8 mouse cellular contexts compared by ENCODE assay signal in the genomic region with DNA sequence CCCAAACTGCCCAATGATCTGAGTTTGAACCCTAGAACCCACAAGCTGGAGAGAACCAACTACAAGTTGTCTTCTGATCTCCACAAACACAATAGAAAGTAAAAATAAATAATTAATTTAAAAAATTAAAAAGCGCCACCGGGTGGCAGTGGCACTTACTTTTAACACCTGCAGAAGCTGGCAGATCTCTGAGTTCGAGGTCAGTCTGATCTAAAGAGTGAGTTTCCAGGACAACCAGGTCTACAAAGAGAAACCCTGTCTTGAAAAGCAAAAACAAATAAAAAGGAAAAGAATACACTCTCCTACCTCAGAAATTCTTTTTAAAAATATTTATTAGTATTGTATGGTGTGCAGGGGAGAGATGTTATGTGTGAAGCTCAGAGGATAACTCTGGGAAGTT. TPM values are rescaled to one million over a fixed set of nuclear protein-coding genes. Genes with fewer than 3 reads are reported as not detected.
DNase-seq lines count a peak whose midpoint lies in the region; ATAC-seq and TF ChIP-seq lines count a peak whose summit lies in the region.

No protein-coding gene starts in this region.

- H3K9ac ChIP-seq in intestine, embryonic 16.5 days (ENCODE audit: low read depth, low read length): peak overlapping the region; percentile 85

- H3K4me3 ChIP-seq in spleen, adult 2 months (ENCODE audit: extremely low read depth, insufficient read depth, insufficient read length): peak overlapping the region; percentile 63
- peak overlapping the region; percentile 69 for H3K4me3 ChIP-seq in intestine, embryonic 16.5 days (ENCODE audit: low read length)

- no peaks in the 10 kb centered on the region for H3K36me3 ChIP-seq in spleen, adult 2 months (ENCODE audit: control insufficient read depth, insufficient read depth, low read length)
- H3K36me3 ChIP-seq in intestine, embryonic 16.5 days (ENCODE audit: control insufficient read depth, insufficient read depth, low read length): no peaks in the 10 kb centered on the region

- H3K27ac ChIP-seq in spleen, adult 2 months (ENCODE audit: insufficient read depth, low read length): peak overlapping the region; percentile 99
- H3K27ac ChIP-seq in intestine, embryonic 16.5 days (ENCODE audit: low read length): peak overlapping the region; percentile 100

- no peaks in the 10 kb centered on the region for H3K9me3 ChIP-seq in intestine, embryonic 16.5 days (ENCODE audit: control insufficient read depth, low read length)

- H3K4me1 ChIP-seq in spleen, adult 2 months (ENCODE audit: control insufficient read depth, insufficient read depth, insufficient read length): peaks cover 27% of the 10 kb centered on the region; the same call in 1 of the 2 replicates
- peaks cover 47% of the 10 kb centered on the region for H3K4me1 ChIP-seq in intestine, embryonic 16.5 days (ENCODE audit: control insufficient read depth, insufficient read depth, low read length)

- H3K27me3 ChIP-seq in spleen, adult 2 months (ENCODE audit: control insufficient read depth, insufficient read depth, low read length): no peaks in the 10 kb centered on the region
- H3K27me3 ChIP-seq in intestine, embryonic 16.5 days (replicated peaks; ENCODE audit: control insufficient read depth, insufficient read depth, low read length): no peaks in the 10 kb centered on the region

- H3K4me2 ChIP-seq in intestine, embryonic 16.5 days (ENCODE audit: low read depth, low read length): peak overlapping the region; percentile 97

- no peak for ATAC-seq in CD4-positive, CD25-positive, alpha-beta regulatory T cell, adult 4 months
- ATAC-seq in intestine, embryonic 16.5 days: no peak
- ATAC-seq in granulocyte monocyte progenitor cell, adult 5-6 weeks (replicated peaks; ENCODE audit: poor library complexity, severe bottlenecking): no peak

- 3% methylated on average over 3 of the region's 3 CpGs for WGBS in spleen, adult 2 months
- 15% methylated on average over 3 of the region's 3 CpGs for WGBS in intestine, embryonic 16.5 days

- DNase-seq in CD4-positive, CD25-positive, alpha-beta regulatory T cell, adult 2 months (ENCODE audit: low read depth, low spot score): peak; percentile 78
- DNase-seq in spleen, adult 2 months (ENCODE audit: low read depth in 1 of 2, low spot score in 2 of 2): peak in 1 of 2 experiments; percentile 72
- no peak for DNase-seq in spleen, adult 12 weeks (ENCODE audit: low spot score)
- peak; percentile 82 for DNase-seq in naive thymus-derived CD4-positive, alpha-beta T cell, adult 2 months (ENCODE audit: low read depth)
- no peak for DNase-seq in adrenal gland, postnatal 10 days

- TF ChIP-seq POLR2A in spleen, adult 2 months (IDR thresholded peaks at IDR 0.05; ENCODE audit: low read depth, low read length): no peak

- 0 out of 2 replicates have a peak, but pooled peaks have one; percentile 10 for TF ChIP-seq CTCF in spleen, adult 2 months (IDR thresholded peaks at IDR 0.05; ENCODE audit: extremely low read depth, insufficient read depth, insufficient read length, insufficient replicate concordance)

RNA-seq across cellular contexts. Expression of a gene that starts 4.4 kb away (rescaled TPM):
- polyA plus RNA-seq in CD4-positive, CD25-positive, alpha-beta regulatory T cell, adult 4 months (2017; shearing (Covaris generic)): 10 to 100 TPM; 30.9 to 36.1 TPM
- 119 and 142 TPM in 2 replicates for polyA plus RNA-seq in spleen, adult 2 months (2012; rRNA removed)
- 13.7 and 23.2 TPM in 2 replicates for polyA plus RNA-seq in intestine, embryonic 16.5 days (2015; fragmentation: Nextera tagmentation; extraction: Ambion mirVana)
- 119 and 132 TPM in 2 replicates for total RNA-seq in granulocyte monocyte progenitor cell, adult 5-6 weeks (2014; fragmentation: Nextera tagmentation)
- 42.4 and 52.4 TPM in 2 replicates for total RNA-seq in granulocyte monocyte progenitor cell, adult 5-6 weeks (2017)
- 10 to 100 TPM; 85.7 to 86.6 TPM for total RNA-seq in adrenal gland, postnatal 10 days (2021)

RNA-seq across cellular contexts. Expression of a gene that starts 56.0 kb away (rescaled TPM):
- polyA plus RNA-seq in CD4-positive, CD25-positive, alpha-beta regulatory T cell, adult 4 months (2017; shearing (Covaris generic)): 1 to 10 TPM in 1 of 2 experiments, under 1 TPM in 1; 0.75 to 1.5 TPM
- polyA plus RNA-seq in spleen, adult 2 months (2012; rRNA removed): 4.3 and 5.0 TPM in 2 replicates
- 14.3 and 14.5 TPM in 2 replicates for polyA plus RNA-seq in intestine, embryonic 16.5 days (2015; fragmentation: Nextera tagmentation; extraction: Ambion mirVana)
- 5.9 and 9.9 TPM in 2 replicates for total RNA-seq in granulocyte monocyte progenitor cell, adult 5-6 weeks (2014; fragmentation: Nextera tagmentation)
- total RNA-seq in granulocyte monocyte progenitor cell, adult 5-6 weeks (2017): 19.5 and 19.9 TPM in 2 replicates
- 10 to 100 TPM in 1 of 2 experiments, 1 to 10 TPM in 1; 6.9 to 11.5 TPM for total RNA-seq in adrenal gland, postnatal 10 days (2021)

RNA-seq across cellular contexts. Expression of a gene that starts 59.7 kb away (rescaled TPM):
- polyA plus RNA-seq in CD4-positive, CD25-positive, alpha-beta regulatory T cell, adult 4 months (2017; shearing (Covaris generic)): not detected
- polyA plus RNA-seq in spleen, adult 2 months (2012; rRNA removed): not detected in 2 replicates
- polyA plus RNA-seq in intestine, embryonic 16.5 days (2015; fragmentation: Nextera tagmentation; extraction: Ambion mirVana): not detected in 2 replicates
- total RNA-seq in granulocyte monocyte progenitor cell, adult 5-6 weeks (2014; fragmentation: Nextera tagmentation): not detected in 2 replicates
- not detected in 2 replicates for total RNA-seq in granulocyte monocyte progenitor cell, adult 5-6 weeks (2017)
- not detected for total RNA-seq in adrenal gland, postnatal 10 days (2021)

Comparison
In these comparisons a context has a peak if more than half of its experiments do, and no peak if none do; other contexts are left out.
1. DNase-seq: peak in CD4-positive, CD25-positive, alpha-beta regulatory T cell, adult 2 months (single experiment) and naive thymus-derived CD4-positive, alpha-beta T cell, adult 2 months (single experiment); none in spleen, adult 12 weeks (single experiment) and adrenal gland, postnatal 10 days (single experiment).